Mouse (Mus musculus): ENCODE measurements around the gene Tmem265. TPM values are rescaled to one million over a fixed set of nuclear protein-coding genes. Genes with fewer than 3 reads are reported as not detected.

The Tmem265 gene
- polyA plus RNA-seq, 1 experiment from 2014 or later: 5.3 TPM

- WGBS: 92% methylated on average over 6 of the region's 6 CpGs
- ATAC-seq (ENCODE audit: low read depth) (no peak), DNase-seq (ENCODE audit: low spot score) (no peak)
- Histone ChIP-seq H3K27me3 (replicated peaks; ENCODE audit: control insufficient read depth, insufficient read depth, low read length) (no peaks in the 10 kb centered on the region), H3K4me2 (ENCODE audit: low read depth, low read length) (no peak overlapping the region), H3K9ac (ENCODE audit: low read depth, low read length) (no peak overlapping the region), H3K36me3 (ENCODE audit: control insufficient read depth, insufficient read depth, low read length) (peaks cover 62% of the 10 kb centered on the region), H3K4me1 (ENCODE audit: control insufficient read depth, insufficient read depth, low read length) (peaks cover 4% of the 10 kb centered on the region), H3K9me3 (ENCODE audit: control insufficient read depth, low read length) (no peaks in the 10 kb centered on the region), H3K27ac (replicated peaks; ENCODE audit: low read depth, low read length) (no peak overlapping the region), H3K4me3 (ENCODE audit: low read depth, low read length) (no peak overlapping the region)
Measured at GRCm38 (mm10) chr7:127583260-127583659, 22.1 kb downstream of the Tmem265 start.

DNA sequence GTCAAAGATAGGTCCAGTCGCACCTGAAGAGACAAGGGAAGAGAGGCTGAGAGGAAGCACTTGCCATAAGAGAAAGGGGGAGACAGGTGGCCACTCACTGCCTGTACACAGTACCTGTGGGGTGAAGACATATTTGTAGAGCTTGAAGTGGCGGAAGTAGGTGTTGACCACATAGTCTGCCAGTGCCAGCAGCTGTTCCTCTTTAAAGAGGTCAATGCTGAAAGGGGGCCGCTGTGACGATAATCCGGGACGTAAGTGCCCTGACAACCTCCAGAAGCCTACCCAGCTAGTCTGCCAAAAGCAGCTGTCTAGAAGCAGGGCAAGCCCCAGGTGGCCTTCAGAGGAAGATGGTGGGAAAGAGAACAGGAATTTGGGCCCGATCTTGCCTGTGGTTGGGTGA lies 23.8 kb downstream of the Tmem265 start:
- H3K36me3 ChIP-seq (ENCODE audit: control insufficient read depth, insufficient read depth, low read length): peaks cover 52% of the 10 kb centered on the region
- 78% methylated on average over 7 of the region's 7 CpGs for WGBS
- no peak overlapping the region for H3K27ac ChIP-seq (replicated peaks; ENCODE audit: low read depth, low read length)
- no peak overlapping the region for H3K4me2 ChIP-seq (ENCODE audit: low read depth, low read length)
- no peak for DNase-seq (ENCODE audit: low spot score)
- H3K4me3 ChIP-seq (ENCODE audit: low read depth, low read length): no peak overlapping the region
- no peaks in the 10 kb centered on the region for H3K9me3 ChIP-seq (ENCODE audit: control insufficient read depth, low read length)
- no peak for ATAC-seq (ENCODE audit: low read depth)
- H3K9ac ChIP-seq (ENCODE audit: low read depth, low read length): no peak overlapping the region
- peaks cover 9% of the 10 kb centered on the region for H3K4me1 ChIP-seq (ENCODE audit: control insufficient read depth, insufficient read depth, low read length)
- no peaks in the 10 kb centered on the region for H3K27me3 ChIP-seq (replicated peaks; ENCODE audit: control insufficient read depth, insufficient read depth, low read length)

DNA sequence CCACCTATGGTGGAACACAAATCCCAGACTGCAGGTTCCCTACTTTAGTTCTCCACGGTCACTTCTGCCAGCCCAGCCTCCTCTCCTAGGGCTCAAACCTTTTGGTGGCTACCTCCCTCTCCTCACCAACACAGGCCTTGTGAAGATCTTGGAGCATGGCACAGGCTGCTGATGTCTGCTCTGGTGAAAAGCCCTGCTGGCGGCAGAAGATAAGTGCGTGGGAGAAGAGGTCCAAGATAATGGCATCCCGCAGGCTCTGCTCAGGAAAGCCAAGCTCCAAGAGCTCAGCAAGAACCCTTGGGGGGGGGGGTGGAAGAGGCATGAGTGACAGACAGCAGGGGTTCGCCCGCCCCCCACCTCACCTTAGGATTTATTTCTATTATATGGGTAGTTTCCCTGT lies 25.0 kb downstream of the Tmem265 start:
- ATAC-seq (ENCODE audit: low read depth): no peak
- 89% methylated on average over 6 of the region's 6 CpGs for WGBS
- H3K36me3 ChIP-seq (ENCODE audit: control insufficient read depth, insufficient read depth, low read length): peaks cover 54% of the 10 kb centered on the region

GRCm38 (mm10) chr7:127587196-127587595 lies 26.0 kb downstream of the Tmem265 start:
- ATAC-seq (ENCODE audit: low read depth) (no peak), DNase-seq (ENCODE audit: low spot score) (no peak)
- H3K36me3 ChIP-seq (ENCODE audit: control insufficient read depth, insufficient read depth, low read length): peaks cover 56% of the 10 kb centered on the region
- peaks cover 9% of the 10 kb centered on the region for H3K4me1 ChIP-seq (ENCODE audit: control insufficient read depth, insufficient read depth, low read length)
- H3K4me2 ChIP-seq (ENCODE audit: low read depth, low read length): peak overlapping the region; percentile 92
- H3K27ac ChIP-seq (replicated peaks; ENCODE audit: low read depth, low read length): no peak overlapping the region; the same call in 1 of the 2 replicates
- peak overlapping the region; percentile 95 for H3K4me3 ChIP-seq (ENCODE audit: low read depth, low read length)
- WGBS: 60% methylated on average over 5 of the region's 5 CpGs
- H3K9me3 ChIP-seq (ENCODE audit: control insufficient read depth, low read length): no peaks in the 10 kb centered on the region
- peak overlapping the region; percentile 73; the same call in 1 of the 2 replicates for H3K9ac ChIP-seq (ENCODE audit: low read depth, low read length)
- no peaks in the 10 kb centered on the region for H3K27me3 ChIP-seq (replicated peaks; ENCODE audit: control insufficient read depth, insufficient read depth, low read length)

More for the DNA sequence above, 25.0 kb downstream of the Tmem265 start:
- Histone ChIP-seq H3K9ac (ENCODE audit: low read depth, low read length) (no peak overlapping the region), H3K27me3 (replicated peaks; ENCODE audit: control insufficient read depth, insufficient read depth, low read length) (no peaks in the 10 kb centered on the region), H3K9me3 (ENCODE audit: control insufficient read depth, low read length) (no peaks in the 10 kb centered on the region), H3K27ac (replicated peaks; ENCODE audit: low read depth, low read length) (no peak overlapping the region), H3K4me2 (ENCODE audit: low read depth, low read length) (no peak overlapping the region), H3K4me3 (ENCODE audit: low read depth, low read length) (no peak overlapping the region), H3K4me1 (ENCODE audit: control insufficient read depth, insufficient read depth, low read length) (peaks cover 9% of the 10 kb centered on the region)
- DNase-seq (ENCODE audit: low spot score): no peak

GRCm38 (mm10) chr7:127588011-127588871 lies 27.1 kb downstream of the Tmem265 start, which contains the start of the genes Ccdc189 and Rnf40:
Gene Ccdc189 (minus strand): TSS chr7:127588595.
Gene Rnf40 (plus strand): TSS chr7:127588767.
- Histone ChIP-seq H3K9me3 (ENCODE audit: control insufficient read depth, low read length) (no peaks in the 10 kb centered on the region), H3K27me3 (replicated peaks; ENCODE audit: control insufficient read depth, insufficient read depth, low read length) (no peaks in the 10 kb centered on the region), H3K4me2 (ENCODE audit: low read depth, low read length) (peak within 1 kb of the TSS; percentile 92), H3K9ac (ENCODE audit: low read depth, low read length) (peak within 1 kb of the TSS; percentile 94), H3K4me3 (ENCODE audit: low read depth, low read length) (peak within 1 kb of the TSS; percentile 95), H3K27ac (replicated peaks; ENCODE audit: low read depth, low read length) (peak within 1 kb of the TSS; percentile 77), H3K36me3 (ENCODE audit: control insufficient read depth, insufficient read depth, low read length) (peaks cover 56% of the 10 kb centered on the region), H3K4me1 (ENCODE audit: control insufficient read depth, insufficient read depth, low read length) (peaks cover 9% of the 10 kb centered on the region)
- ATAC-seq (ENCODE audit: low read depth) (peak; percentile 97), DNase-seq (ENCODE audit: low spot score) (peak; percentile 100)
- WGBS: under 1% methylated on average over 41 of the region's 50 CpGs

GRCm38 (mm10) chr7:127588901-127589300 lies 27.7 kb downstream of the Tmem265 start:
- no peak for ATAC-seq (ENCODE audit: low read depth)
- no peak for DNase-seq (ENCODE audit: low spot score)
- peaks cover 9% of the 10 kb centered on the region for H3K4me1 ChIP-seq (ENCODE audit: control insufficient read depth, insufficient read depth, low read length)
- peaks cover 56% of the 10 kb centered on the region for H3K36me3 ChIP-seq (ENCODE audit: control insufficient read depth, insufficient read depth, low read length)
- H3K27me3 ChIP-seq (replicated peaks; ENCODE audit: control insufficient read depth, insufficient read depth, low read length): no peaks in the 10 kb centered on the region
- peak overlapping the region; percentile 95 for H3K4me3 ChIP-seq (ENCODE audit: low read depth, low read length)
- H3K9me3 ChIP-seq (ENCODE audit: control insufficient read depth, low read length): no peaks in the 10 kb centered on the region
- peak overlapping the region; percentile 77; the same call in 1 of the 2 replicates for H3K27ac ChIP-seq (replicated peaks; ENCODE audit: low read depth, low read length)
- H3K4me2 ChIP-seq (ENCODE audit: low read depth, low read length): peak overlapping the region; percentile 88
- WGBS: 4% methylated on average over 29 of the region's 29 CpGs
- H3K9ac ChIP-seq (ENCODE audit: low read depth, low read length): peak overlapping the region; percentile 94

GRCm38 (mm10) chr7:127589637-127590036 lies 28.4 kb downstream of the Tmem265 start:
- DNase-seq (ENCODE audit: low spot score) (no peak), ATAC-seq (ENCODE audit: low read depth) (no peak)
- peak overlapping the region; percentile 94; the same call in 1 of the 2 replicates for H3K9ac ChIP-seq (ENCODE audit: low read depth, low read length)
- H3K27me3 ChIP-seq (replicated peaks; ENCODE audit: control insufficient read depth, insufficient read depth, low read length): no peaks in the 10 kb centered on the region
- 89% methylated on average over 9 of the region's 9 CpGs for WGBS
- peaks cover 9% of the 10 kb centered on the region for H3K4me1 ChIP-seq (ENCODE audit: control insufficient read depth, insufficient read depth, low read length)
- H3K27ac ChIP-seq (replicated peaks; ENCODE audit: low read depth, low read length): no peak overlapping the region
- H3K36me3 ChIP-seq (ENCODE audit: control insufficient read depth, insufficient read depth, low read length): peaks cover 56% of the 10 kb centered on the region
- H3K4me3 ChIP-seq (ENCODE audit: low read depth, low read length): peak overlapping the region; percentile 95
- H3K9me3 ChIP-seq (ENCODE audit: control insufficient read depth, low read length): no peaks in the 10 kb centered on the region
- H3K4me2 ChIP-seq (ENCODE audit: low read depth, low read length): peak overlapping the region; percentile 88

DNA sequence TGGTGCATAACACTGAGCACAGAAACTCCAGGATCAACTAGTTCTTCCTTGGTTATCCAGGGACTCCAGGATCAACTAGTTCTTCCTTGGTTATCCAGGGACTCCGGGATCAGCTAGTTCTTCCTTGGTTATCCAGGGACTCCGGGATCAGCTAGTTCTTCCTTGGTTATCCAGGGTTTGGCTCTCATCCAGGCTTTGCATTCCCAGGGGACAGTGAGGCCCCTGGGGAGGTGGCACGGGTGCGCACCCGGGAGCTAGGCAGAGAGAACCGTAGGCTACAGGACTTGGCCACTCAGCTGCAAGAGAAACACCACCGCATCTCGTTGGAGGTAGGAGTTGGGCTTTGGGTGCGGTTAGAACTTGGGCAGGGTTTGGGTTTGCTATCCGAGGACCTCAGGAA lies 29.9 kb downstream of the Tmem265 start:
- no peak for ATAC-seq (ENCODE audit: low read depth)
- peaks cover 9% of the 10 kb centered on the region for H3K4me1 ChIP-seq (ENCODE audit: control insufficient read depth, insufficient read depth, low read length)
- WGBS: 94% methylated on average over 10 of the region's 10 CpGs
- no peak overlapping the region for H3K4me2 ChIP-seq (ENCODE audit: low read depth, low read length)
- H3K4me3 ChIP-seq (ENCODE audit: low read depth, low read length): no peak overlapping the region
- H3K36me3 ChIP-seq (ENCODE audit: control insufficient read depth, insufficient read depth, low read length): peaks cover 66% of the 10 kb centered on the region
- H3K27ac ChIP-seq (replicated peaks; ENCODE audit: low read depth, low read length): no peak overlapping the region
- no peaks in the 10 kb centered on the region for H3K27me3 ChIP-seq (replicated peaks; ENCODE audit: control insufficient read depth, insufficient read depth, low read length)
- no peak overlapping the region for H3K9ac ChIP-seq (ENCODE audit: low read depth, low read length)
- H3K9me3 ChIP-seq (ENCODE audit: control insufficient read depth, low read length): no peaks in the 10 kb centered on the region
- no peak for DNase-seq (ENCODE audit: low spot score)
